Mouse (Mus musculus) liver, postnatal 0 days (tissue): ENCODE measurements around the gene Yap1. TPM values are rescaled to one million over a fixed set of nuclear protein-coding genes. Genes with fewer than 3 reads are reported as not detected.

Experiments used
- ATAC-seq: fragments of 200-750 bp; cut with Nextera tagmentation; 2 replicates; pipeline ENCODE4 v1.8.0; 2017; ENCODE audit warnings: mild to moderate bottlenecking, moderate library complexity
- DNase-seq: peaks from one replicate; pipeline ENCODE4 v3.0.0-alpha.2; 2016
- H3K27ac ChIP-seq: fragments of 300-500 bp; sonication (generic); 2 replicates; pipeline ENCODE4 v1.5.1; 2014; ENCODE audit warnings: antibody characterized with exemption, moderate library complexity, mild to moderate bottlenecking, low read depth
- H3K27me3 ChIP-seq: fragments of 300-500 bp; sonication (generic); 2 replicates; pipeline ENCODE4 v1.6.1; 2014; ENCODE audit warnings: low read length, control low read depth, mixed read lengths; ENCODE audit not compliant: insufficient read depth
- H3K36me3 ChIP-seq: fragments of 300-500 bp; sonication (generic); replicated peaks from 2 replicates; pipeline ENCODE4 v1.6.1; 2014; ENCODE audit warnings: mild to moderate bottlenecking, control low read depth, low read length, moderate library complexity, mixed read lengths; ENCODE audit not compliant: insufficient read depth
- H3K4me1 ChIP-seq: fragments of 300-500 bp; sonication (generic); 2 replicates; pipeline ENCODE4 v1.6.1; 2014; ENCODE audit warnings: antibody characterized with exemption, mild to moderate bottlenecking, control low read depth; ENCODE audit not compliant: insufficient read depth
- H3K4me2 ChIP-seq: fragments of 300-500 bp; sonication (generic); 2 replicates; pipeline ENCODE4 v1.6.1; 2014; ENCODE audit warnings: low read depth, mild to moderate bottlenecking, low read length, moderate library complexity, mixed read lengths
- H3K4me3 ChIP-seq: fragments of 300-500 bp; sonication (generic); 2 replicates; pipeline ENCODE4 v1.5.1; 2014; ENCODE audit warnings: low read depth, low read length
- H3K9ac ChIP-seq: fragments of 300-500 bp; sonication (generic); replicated peaks from 2 replicates; pipeline ENCODE4 v1.6.1; 2014; ENCODE audit warnings: mild to moderate bottlenecking, moderate library complexity
- H3K9me3 ChIP-seq: fragments of 300-500 bp; sonication (generic); 2 replicates; pipeline ENCODE4 v1.6.1; 2016; ENCODE audit warnings: mild to moderate bottlenecking, control low read depth, low read length, mixed read lengths
- CTCF ChIP-seq: sonication (generic); IDR thresholded peaks from 2 replicates; pipeline ENCODE4 v1.5.1; 2016; ENCODE audit warnings: antibody characterized with exemption, low read depth
- EP300 ChIP-seq: IDR thresholded peaks from 2 replicates; pipeline ENCODE4 v1.6.1; 2016; ENCODE audit warnings: antibody characterized with exemption, low read depth, mild to moderate bottlenecking
- WGBS: fragments of 180-500 bp; shearing (Covaris S2); extraction: QIAGEN DNeasy Blood & Tissue Kit; methylation state at CpG from one replicate; pipeline ENCODE4 v1.1.7; 2014; ENCODE audit not compliant: insufficient replicate concordance; 5-methylcytosine and 5-hydroxymethylcytosine counted together
- polyA plus RNA-seq: library from polyadenylated mRNA; unstranded; fragments of >200 nt; fragmentation: Nextera tagmentation; extraction: Ambion mirVana; gene quantifications from 2 replicates; pipeline ENCODE4 v1.2.1, GENCODE M21; 2015

The Yap1 gene
- polyA plus RNA-seq, 1 experiment from 2014 or later: 4.3 TPM

GRCm38 (mm10) chr9:8032847-8033246 is 28.5 kb upstream of the Yap1 start:
- Histone ChIP-seq H3K9ac (no peak overlapping the region), H3K4me3 (no peak overlapping the region), H3K4me2 (no peak overlapping the region), H3K27me3 (no peaks in the 10 kb centered on the region), H3K9me3 (no peaks in the 10 kb centered on the region), H3K27ac (no peak overlapping the region), H3K4me1 (peaks cover 2% of the 10 kb centered on the region; the same call in 1 of the 2 replicates), H3K36me3 (no peaks in the 10 kb centered on the region)
- DNase-seq (no peak), ATAC-seq (no peak)
- 75% methylated on average over 5 of the region's 5 CpGs for WGBS
- TF ChIP-seq CTCF (no peak), EP300 (no peak)

GRCm38 (mm10) chr9:8018609-8019008 is 14.2 kb upstream of the Yap1 start:
- DNase-seq (no peak), ATAC-seq (no peak)
- H3K4me2 ChIP-seq: no peak overlapping the region
- WGBS: 71% methylated on average over 5 of the region's 5 CpGs
- TF ChIP-seq EP300 (no peak), CTCF (no peak)
- H3K9ac ChIP-seq: no peak overlapping the region
- H3K9me3 ChIP-seq: no peaks in the 10 kb centered on the region
- no peaks in the 10 kb centered on the region for H3K4me1 ChIP-seq
- H3K4me3 ChIP-seq: no peak overlapping the region
- H3K27ac ChIP-seq: no peak overlapping the region
- no peaks in the 10 kb centered on the region for H3K36me3 ChIP-seq
- H3K27me3 ChIP-seq: peaks cover 8% of the 10 kb centered on the region; the same call in 1 of the 2 replicates

- Histone ChIP-seq H3K27me3 (peaks cover 8% of the 10 kb centered on the region; the same call in 1 of the 2 replicates), H3K9ac (no peak overlapping the region), H3K4me2 (no peak overlapping the region), H3K27ac (no peak overlapping the region), H3K36me3 (no peaks in the 10 kb centered on the region), H3K4me1 (no peaks in the 10 kb centered on the region), H3K9me3 (no peaks in the 10 kb centered on the region), H3K4me3 (no peak overlapping the region)
- ATAC-seq (no peak), DNase-seq (peak; percentile 33)
- TF ChIP-seq EP300 (no peak), CTCF (no peak)
- WGBS: 32% methylated on average over 19 of the region's 20 CpGs
These were observed 13.0 kb upstream of the Yap1 start for GRCm38 (mm10) chr9:8017253-8017913.

GRCm38 (mm10) chr9:8003301-8004271 is 810 bp downstream of the Yap1 start:
- H3K27ac ChIP-seq: peak overlapping the region; percentile 95
- H3K36me3 ChIP-seq: peaks cover 3% of the 10 kb centered on the region; the same call in 1 of the 2 replicates
- peak overlapping the region; percentile 65 for H3K4me2 ChIP-seq
- ATAC-seq (peak; percentile 90), DNase-seq (peak; percentile 68)
- H3K4me1 ChIP-seq: no peaks in the 10 kb centered on the region
- peaks cover 37% of the 10 kb centered on the region for H3K27me3 ChIP-seq
- peak overlapping the region; percentile 64 for H3K4me3 ChIP-seq
- 1% methylated on average over 79 of the region's 82 CpGs for WGBS
- TF ChIP-seq CTCF (no peak), EP300 (no peak)
- H3K9ac ChIP-seq: peak overlapping the region; percentile 78
- H3K9me3 ChIP-seq: no peaks in the 10 kb centered on the region

GRCm38 (mm10) chr9:8002806-8003205 is 1.6 kb downstream of the Yap1 start:
- H3K27me3 ChIP-seq: peaks cover 37% of the 10 kb centered on the region
- TF ChIP-seq CTCF (no peak), EP300 (no peak)
- peak overlapping the region; percentile 64 for H3K4me3 ChIP-seq

GRCm38 (mm10) chr9:8001352-8001751 is 3.0 kb downstream of the Yap1 start:
- peaks cover 35% of the 10 kb centered on the region for H3K27me3 ChIP-seq
- ATAC-seq: no peak
- H3K9ac ChIP-seq: no peak overlapping the region
- DNase-seq: no peak
- no peak overlapping the region for H3K4me2 ChIP-seq
- H3K4me1 ChIP-seq: no peaks in the 10 kb centered on the region
- H3K27ac ChIP-seq: no peak overlapping the region
- peaks cover 3% of the 10 kb centered on the region; the same call in 1 of the 2 replicates for H3K36me3 ChIP-seq
- TF ChIP-seq CTCF: no peak
- no peak for TF ChIP-seq EP300
- WGBS: 67% methylated on average over 7 of the region's 7 CpGs
- no peaks in the 10 kb centered on the region for H3K9me3 ChIP-seq
- H3K4me3 ChIP-seq: no peak overlapping the region

More at GRCm38 (mm10) chr9:8002806-8003205, 1.6 kb downstream of the Yap1 start:
- 5% methylated on average over 12 of the region's 12 CpGs for WGBS
- ATAC-seq (no peak), DNase-seq (no peak)
- Histone ChIP-seq H3K4me2 (peak overlapping the region; percentile 65), H3K9me3 (no peaks in the 10 kb centered on the region), H3K27ac (peak overlapping the region; percentile 95), H3K9ac (peak overlapping the region; percentile 78), H3K36me3 (peaks cover 3% of the 10 kb centered on the region; the same call in 1 of the 2 replicates), H3K4me1 (no peaks in the 10 kb centered on the region)
